Mouse (Mus musculus) G1E (cell line): ENCODE measurements at regions not wholly inside any gene's neighbourhood (a gene's known extent, or its start where the extent isn't known, plus 50 kb on each side); places are given as distances from the start of the nearest gene placed in this dataset.

ENCODE experiments used
- ATAC-seq: 2 replicates; pipeline ENCODE4 v1.8.0; 2016; ENCODE audit warnings: mild to moderate bottlenecking; ENCODE audit not compliant: insufficient number of reproducible peaks, poor library complexity, low FRiP score, severe bottlenecking; ENCODE audit errors: extremely low read depth
- DNase-seq: peaks from one replicate; pipeline ENCODE4 v3.0.0; 2012; ENCODE audit warnings: low spot score
- H3K27me3 ChIP-seq: 2 replicates; pipeline ENCODE4 v1.6.1; 2012; ENCODE audit warnings: mild to moderate bottlenecking, low read length, inconsistent platforms; ENCODE audit not compliant: insufficient read depth
- H3K36me3 ChIP-seq: replicated peaks from 2 replicates; pipeline ENCODE3; 2012; ENCODE audit warnings: mild to moderate bottlenecking, inconsistent platforms
- H3K4me1 ChIP-seq: 2 replicates; pipeline ENCODE4 v1.6.1; 2012; ENCODE audit warnings: low read depth, low read length, inconsistent platforms, mixed read lengths; ENCODE audit not compliant: insufficient read depth
- H3K4me3 ChIP-seq: 2 replicates; pipeline ENCODE4 v1.5.1; 2012; ENCODE audit warnings: low read depth, mild to moderate bottlenecking, inconsistent platforms, low read length, moderate library complexity, mixed read lengths
- H3K9me3 ChIP-seq: replicated peaks from 2 replicates; pipeline ENCODE4 v1.6.1; 2012; ENCODE audit warnings: inconsistent platforms
- CTCF ChIP-seq: IDR thresholded peaks from 2 replicates; pipeline ENCODE4 v1.5.1; 2012; ENCODE audit warnings: low read depth, low read length, inconsistent platforms, mixed read lengths
- GATA1 ChIP-seq: IDR thresholded peaks from 2 replicates; pipeline ENCODE4 v1.6.1; 2012; ENCODE audit warnings: borderline replicate concordance, low read length, inconsistent platforms, mixed read lengths
- GATA2 ChIP-seq: IDR thresholded peaks from 2 replicates; pipeline ENCODE4 v1.6.1; 2012; ENCODE audit warnings: low read depth, low read length, inconsistent platforms, borderline replicate concordance
- POLR2AphosphoS5 ChIP-seq: IDR thresholded peaks from 2 replicates; pipeline ENCODE4 v1.6.1; 2012; ENCODE audit warnings: low read depth, low read length, inconsistent platforms; ENCODE audit not compliant: insufficient replicate concordance
- TAL1 ChIP-seq: conservative IDR thresholded peaks from 2 replicates; pipeline ENCODE4 v1.6.1; 2012; ENCODE audit warnings: low read depth, low read length, inconsistent platforms, mixed read lengths

DNA sequence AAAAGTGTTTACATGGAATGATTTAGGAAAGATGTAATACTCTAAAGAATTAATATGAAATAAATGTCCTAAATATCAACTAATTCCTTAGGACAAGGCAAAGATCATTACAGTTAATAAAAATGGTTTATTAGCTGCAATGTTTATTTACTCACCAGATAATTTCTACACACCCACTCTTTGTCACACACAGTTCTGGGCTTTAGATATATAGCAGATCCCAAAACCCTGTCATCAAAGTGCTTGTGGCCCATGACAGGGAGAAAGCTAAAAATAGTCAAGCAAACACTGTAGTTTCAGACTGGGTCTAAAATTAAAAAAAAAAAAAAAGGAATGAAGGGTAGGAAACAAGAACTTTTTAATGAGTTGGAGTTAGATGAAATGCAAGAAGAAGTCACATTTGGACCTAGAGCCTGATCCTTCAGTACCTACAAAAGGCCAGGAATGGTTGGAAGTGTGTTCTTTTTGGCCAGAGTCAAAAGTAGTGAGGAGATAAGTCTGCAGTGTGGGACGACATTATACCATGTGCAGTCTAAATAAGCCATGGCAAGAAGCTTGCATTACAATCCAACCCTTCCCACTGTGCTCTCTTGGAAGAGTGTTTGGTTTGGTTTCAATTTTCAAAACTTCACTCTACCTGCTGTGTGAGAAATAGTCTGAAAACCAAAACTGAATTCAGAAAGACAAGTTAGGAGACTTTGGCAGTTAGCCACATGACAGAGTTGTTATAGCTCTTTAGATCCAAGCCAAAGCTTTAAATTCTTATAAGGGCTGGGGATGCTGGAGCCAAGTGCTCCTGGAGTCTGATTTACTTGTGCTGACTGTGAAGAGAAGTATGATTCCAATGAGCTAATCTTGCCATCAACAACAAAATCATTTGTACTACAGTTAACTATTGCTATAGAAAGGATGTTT is 266.5 kb upstream of the Irak1bp1 start:
- no peaks in the 10 kb centered on the region for H3K4me1 ChIP-seq
- TF ChIP-seq CTCF, result no peak
- no peak for TF ChIP-seq GATA2
- TF ChIP-seq TAL1, result no peak
- no peak for TF ChIP-seq POLR2AphosphoS5
- TF ChIP-seq GATA1, result no peak
- H3K9me3 ChIP-seq, result no peaks in the 10 kb centered on the region
- no peak for ATAC-seq
- no peaks in the 10 kb centered on the region for H3K36me3 ChIP-seq
- DNase-seq, result no peak
- no peak overlapping the region for H3K4me3 ChIP-seq
- no peaks in the 10 kb centered on the region; the same call in 1 of the 2 replicates for H3K27me3 ChIP-seq

DNA sequence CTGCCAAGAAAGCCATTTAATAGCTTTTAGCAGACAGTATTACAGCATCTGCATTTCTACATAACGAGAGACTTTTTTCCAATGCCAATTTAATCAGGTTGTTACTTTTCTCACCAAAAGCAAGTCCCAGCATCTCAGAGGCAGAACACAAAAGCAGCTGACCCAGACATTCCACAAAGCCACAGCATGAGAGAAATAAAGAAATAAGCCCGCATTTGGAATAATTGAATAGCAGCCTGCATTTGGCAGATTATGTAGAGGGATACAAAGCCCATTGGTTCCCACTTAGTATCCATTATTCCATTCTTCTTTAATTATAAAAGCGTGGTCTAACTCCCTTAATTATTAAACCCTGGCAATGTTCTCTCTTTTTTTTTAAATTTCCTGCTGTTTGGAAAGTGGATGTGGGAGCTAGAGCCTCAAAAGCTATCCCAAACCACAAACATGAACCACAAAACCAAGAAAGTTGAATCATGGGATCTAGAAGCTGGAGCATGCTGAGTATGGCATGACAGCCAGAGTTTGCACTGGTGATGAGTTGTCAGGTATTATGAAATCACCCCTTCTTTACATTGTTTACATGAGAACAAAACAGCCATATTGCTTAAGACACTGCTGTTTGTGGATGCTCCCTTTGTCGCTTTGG is 247.8 kb upstream of the Irak1bp1 start:
- no peak for DNase-seq
- Histone ChIP-seq H3K36me3 (no peaks in the 10 kb centered on the region), H3K4me3 (no peak overlapping the region), H3K9me3 (no peaks in the 10 kb centered on the region), H3K4me1 (no peaks in the 10 kb centered on the region), H3K27me3 (no peaks in the 10 kb centered on the region)
- ATAC-seq, result no peak
- TF ChIP-seq CTCF, result no peak
- no peak for TF ChIP-seq GATA2

DNA sequence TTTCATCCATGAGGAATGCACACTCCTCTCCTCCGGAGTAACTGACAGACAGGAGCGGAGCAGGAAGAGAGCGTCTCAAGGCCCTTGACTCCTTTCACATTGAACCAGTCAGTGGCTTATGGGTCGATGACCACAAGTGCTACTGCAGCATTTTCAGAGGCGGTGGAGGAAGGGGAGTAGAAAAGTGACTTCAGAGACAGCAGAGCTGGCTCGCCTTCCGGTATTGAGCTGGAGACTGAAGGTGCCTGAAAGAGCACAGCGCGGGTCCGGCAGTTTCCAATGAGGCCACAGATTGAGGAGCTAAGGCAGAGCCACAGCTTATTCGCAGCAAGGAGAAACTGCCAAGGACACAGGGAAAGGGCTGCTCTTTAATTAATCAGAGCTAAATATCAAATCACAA is 220.2 kb upstream of the Irak1bp1 start:
- TF ChIP-seq CTCF, result no peak
- TF ChIP-seq GATA1, result no peak
- no peak for TF ChIP-seq GATA2
- ATAC-seq (no peak), DNase-seq (no peak)
- Histone ChIP-seq H3K4me1 (no peaks in the 10 kb centered on the region), H3K36me3 (no peaks in the 10 kb centered on the region), H3K4me3 (no peak overlapping the region), H3K27me3 (peaks cover 4% of the 10 kb centered on the region; the same call in 1 of the 2 replicates), H3K9me3 (no peaks in the 10 kb centered on the region)

DNA sequence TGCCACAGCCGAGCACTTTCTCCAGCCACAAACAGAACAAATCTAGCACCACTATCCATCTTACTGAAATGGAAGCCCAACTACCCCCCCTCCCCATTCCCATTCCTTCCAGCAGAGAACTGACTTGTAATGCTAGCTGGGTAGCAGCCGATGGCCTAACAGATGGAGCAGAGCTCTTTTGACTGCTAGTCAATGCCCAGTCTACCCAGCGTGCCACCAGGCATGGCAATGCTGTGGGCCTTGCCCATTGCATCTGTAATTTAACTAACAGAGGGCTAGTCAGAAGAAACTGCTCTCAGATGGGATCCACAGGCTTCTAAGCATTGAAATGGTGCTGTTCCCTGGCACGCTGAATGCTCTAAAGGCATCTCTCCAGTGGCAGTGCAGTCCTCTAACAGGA is 219.4 kb upstream of the Irak1bp1 start:
- no peak for TF ChIP-seq POLR2AphosphoS5
- TF ChIP-seq GATA1, result no peak
- TF ChIP-seq CTCF, result no peak
- no peak for TF ChIP-seq TAL1
- no peak for TF ChIP-seq GATA2
- Histone ChIP-seq H3K4me1 (no peaks in the 10 kb centered on the region), H3K27me3 (peaks cover 4% of the 10 kb centered on the region; the same call in 1 of the 2 replicates), H3K9me3 (no peaks in the 10 kb centered on the region), H3K36me3 (no peaks in the 10 kb centered on the region), H3K4me3 (no peak overlapping the region)
- no peak for DNase-seq
- no peak for ATAC-seq

DNA sequence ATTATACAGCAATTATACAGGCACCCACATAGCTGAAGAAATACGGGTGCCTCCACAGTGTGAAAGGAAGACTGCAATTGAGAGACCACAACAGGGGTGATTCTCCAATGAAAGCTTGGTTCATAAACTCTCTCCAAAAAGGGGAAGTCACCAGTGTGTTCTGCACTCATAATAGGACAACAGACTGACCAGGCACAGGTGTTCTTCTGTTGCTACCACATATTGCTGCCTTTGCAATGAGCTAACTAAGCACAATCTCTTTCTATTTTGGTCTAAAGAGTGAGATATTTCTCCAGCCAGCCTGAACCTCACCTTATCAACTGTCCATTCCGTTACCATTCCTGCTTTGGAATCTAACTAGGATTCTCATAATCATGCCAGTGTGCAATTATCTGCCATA is 216.8 kb upstream of the Irak1bp1 start:
- no peak overlapping the region for H3K4me3 ChIP-seq
- H3K9me3 ChIP-seq, result no peaks in the 10 kb centered on the region
- DNase-seq (no peak), ATAC-seq (no peak)
- no peaks in the 10 kb centered on the region for H3K4me1 ChIP-seq
- TF ChIP-seq GATA1, result no peak
- no peak for TF ChIP-seq POLR2AphosphoS5
- TF ChIP-seq GATA2, result no peak
- TF ChIP-seq TAL1, result no peak
- TF ChIP-seq CTCF, result no peak
- H3K36me3 ChIP-seq, result no peaks in the 10 kb centered on the region
- peaks cover 4% of the 10 kb centered on the region; the same call in 1 of the 2 replicates for H3K27me3 ChIP-seq

DNA sequence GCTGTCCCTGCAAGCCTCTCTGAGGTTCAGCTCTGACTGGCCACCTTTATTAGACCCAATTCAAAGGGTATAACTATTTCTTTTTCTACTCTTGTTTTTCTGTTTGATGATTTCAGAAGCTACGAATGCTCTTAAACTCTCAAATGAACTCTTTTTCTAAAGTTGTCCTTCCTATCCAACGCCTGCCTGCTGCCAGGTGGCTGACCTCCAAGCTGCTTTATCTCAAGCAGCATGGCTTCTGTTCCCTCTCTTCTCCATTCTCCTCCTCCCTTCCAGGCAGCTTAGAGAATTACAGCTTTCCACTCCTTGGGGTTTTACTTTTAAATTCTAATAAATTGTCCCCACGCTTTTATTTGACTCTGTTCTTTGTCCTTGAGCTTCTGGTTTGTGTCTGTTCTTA is 196.9 kb upstream of the Irak1bp1 start:
- no peaks in the 10 kb centered on the region for H3K36me3 ChIP-seq
- no peaks in the 10 kb centered on the region for H3K4me1 ChIP-seq
- peaks cover 20% of the 10 kb centered on the region for H3K27me3 ChIP-seq
- DNase-seq (no peak), ATAC-seq (no peak)
- no peak overlapping the region for H3K4me3 ChIP-seq
- no peak for TF ChIP-seq POLR2AphosphoS5
- no peaks in the 10 kb centered on the region for H3K9me3 ChIP-seq
